Mouse (Mus musculus): ENCODE results near the gene Slc25a48. TPM values are rescaled to one million over a fixed set of nuclear protein-coding genes. Genes with fewer than 3 reads are reported as not detected.
A peak's percentile ranks its signal among the peaks of the same experiment; 100 is the strongest.

The Slc25a48 gene
- polyA plus RNA-seq, 1 experiment from 2014 or later = not detected

DNA sequence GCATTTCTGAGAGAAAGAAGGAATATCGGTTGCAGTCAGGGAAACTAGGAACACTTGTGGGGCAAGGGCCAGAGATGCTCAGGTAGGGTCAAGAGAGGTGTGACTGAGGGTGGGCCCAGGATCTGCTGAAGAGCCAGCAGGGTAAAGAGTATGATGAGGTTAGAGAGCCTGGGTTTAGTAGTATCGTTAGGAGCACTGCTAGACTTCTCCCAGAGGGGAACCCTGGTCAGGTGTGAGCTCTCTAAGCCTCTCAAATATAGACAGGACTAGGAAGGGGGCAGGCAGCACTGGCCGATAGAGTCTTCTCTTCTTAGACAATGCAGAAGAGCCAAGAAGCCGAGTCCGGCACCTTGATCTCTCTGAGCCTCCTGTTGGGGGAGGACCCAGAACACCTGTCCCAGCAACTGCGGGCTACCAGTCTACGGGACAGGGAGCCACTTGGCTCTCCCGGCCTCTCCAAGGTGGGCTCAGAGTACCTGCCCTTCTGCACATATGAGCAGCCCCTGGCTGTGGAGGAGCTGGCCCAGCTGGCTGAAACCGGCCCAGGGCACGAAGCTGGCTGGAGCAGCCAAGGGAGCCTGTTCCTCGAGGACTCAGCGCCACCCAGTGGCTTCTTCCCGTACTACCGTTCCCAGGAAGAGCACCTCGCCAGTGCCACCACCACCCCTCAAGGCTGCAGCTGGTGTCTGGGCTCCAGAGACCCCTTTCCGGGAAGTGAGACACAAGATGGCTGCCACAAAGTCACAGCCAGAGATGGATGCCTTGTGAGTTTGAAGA lies 9.2 kb upstream of the Slc25a48 start:
- TF ChIP-seq CTCF (IDR thresholded peaks at IDR 0.05) (peak; percentile 90), EP300 (IDR thresholded peaks at IDR 0.05) (no peak)
- DNase-seq (ENCODE audit: low spot score) (peak; percentile 80), ATAC-seq (peak; percentile 67)
- no peak overlapping the region for H3K9ac ChIP-seq (replicated peaks; ENCODE audit: low read depth)
- H3K27ac ChIP-seq (ENCODE audit: low read length) = no peak overlapping the region
- no peaks in the 10 kb centered on the region for H3K27me3 ChIP-seq (replicated peaks; ENCODE audit: insufficient read depth, low read length)
- H3K9me3 ChIP-seq (ENCODE audit: low read length) = no peaks in the 10 kb centered on the region
- 32% methylated on average over 16 of the region's 16 CpGs for WGBS
- H3K4me2 ChIP-seq (replicated peaks; ENCODE audit: low read depth, low read length) = no peak overlapping the region
- no peaks in the 10 kb centered on the region for H3K4me1 ChIP-seq (ENCODE audit: insufficient read depth, low read depth, low read length)
- no peaks in the 10 kb centered on the region for H3K36me3 ChIP-seq (ENCODE audit: insufficient read depth, low read length)
- no peak overlapping the region for H3K4me3 ChIP-seq (ENCODE audit: low read depth, low read length)

DNA sequence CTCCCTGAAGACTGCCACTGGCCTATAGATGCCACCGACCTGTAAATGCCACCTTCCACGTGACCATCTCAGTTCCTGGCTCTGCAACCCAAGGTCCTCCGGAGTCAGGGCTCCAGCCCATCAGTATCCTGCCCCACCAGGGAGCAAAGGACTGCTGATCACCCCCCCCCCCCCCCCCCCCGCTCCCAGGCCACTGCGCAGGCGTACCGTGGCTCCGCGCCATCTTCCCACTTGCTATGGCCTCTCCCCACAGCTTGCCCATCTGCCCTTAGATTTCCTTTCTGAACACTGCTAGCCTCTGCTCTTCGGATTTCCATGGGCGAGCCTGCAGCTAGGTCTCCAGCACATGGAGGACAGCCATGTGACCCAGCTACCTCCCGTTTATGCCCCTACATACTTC lies 5.7 kb upstream of the Slc25a48 start:
- H3K9me3 ChIP-seq (ENCODE audit: low read length) = no peaks in the 10 kb centered on the region
- TF ChIP-seq EP300 (IDR thresholded peaks at IDR 0.05) (no peak), CTCF (IDR thresholded peaks at IDR 0.05) (no peak)
- no peak for ATAC-seq
- no peak overlapping the region for H3K4me2 ChIP-seq (replicated peaks; ENCODE audit: low read depth, low read length)
- H3K9ac ChIP-seq (replicated peaks; ENCODE audit: low read depth) = no peak overlapping the region
- no peaks in the 10 kb centered on the region for H3K36me3 ChIP-seq (ENCODE audit: insufficient read depth, low read length)
- peaks cover 4% of the 10 kb centered on the region; the same call in 1 of the 2 replicates for H3K4me1 ChIP-seq (ENCODE audit: insufficient read depth, low read depth, low read length)
- 83% methylated on average over 9 of the region's 12 CpGs for WGBS
- H3K4me3 ChIP-seq (ENCODE audit: low read depth, low read length) = no peak overlapping the region
- H3K27ac ChIP-seq (ENCODE audit: low read length) = no peak overlapping the region
- no peaks in the 10 kb centered on the region for H3K27me3 ChIP-seq (replicated peaks; ENCODE audit: insufficient read depth, low read length)
- no peak for DNase-seq (ENCODE audit: low spot score)

- no peak overlapping the region for H3K9ac ChIP-seq (replicated peaks; ENCODE audit: low read depth)
- ATAC-seq (no peak), DNase-seq (ENCODE audit: low spot score) (peak; percentile 43)
- H3K4me3 ChIP-seq (ENCODE audit: low read depth, low read length) = no peak overlapping the region
- no peaks in the 10 kb centered on the region for H3K9me3 ChIP-seq (ENCODE audit: low read length)
- no peaks in the 10 kb centered on the region; the same call in 1 of the 2 replicates for H3K27me3 ChIP-seq (replicated peaks; ENCODE audit: insufficient read depth, low read length)
- WGBS = 12% methylated on average over 10 of the region's 10 CpGs
- no peak overlapping the region for H3K4me2 ChIP-seq (replicated peaks; ENCODE audit: low read depth, low read length)
- no peak overlapping the region for H3K27ac ChIP-seq (ENCODE audit: low read length)
- H3K4me1 ChIP-seq (ENCODE audit: insufficient read depth, low read depth, low read length) = peaks cover 4% of the 10 kb centered on the region; the same call in 1 of the 2 replicates
- peak; percentile 79 for TF ChIP-seq CTCF (IDR thresholded peaks at IDR 0.05)
- TF ChIP-seq EP300 (IDR thresholded peaks at IDR 0.05) = no peak
- no peaks in the 10 kb centered on the region for H3K36me3 ChIP-seq (ENCODE audit: insufficient read depth, low read length)
Observed at GRCm38 (mm10) chr13:56433466-56433865, 4.7 kb upstream of the Slc25a48 start.

GRCm38 (mm10) chr13:56434311-56434751 lies 3.8 kb upstream of the Slc25a48 start:
- H3K27me3 ChIP-seq (replicated peaks; ENCODE audit: insufficient read depth, low read length) = peaks cover 8% of the 10 kb centered on the region; the same call in 1 of the 2 replicates
- TF ChIP-seq CTCF (IDR thresholded peaks at IDR 0.05) (no peak), EP300 (IDR thresholded peaks at IDR 0.05) (no peak)
- H3K36me3 ChIP-seq (ENCODE audit: insufficient read depth, low read length) = no peaks in the 10 kb centered on the region
- DNase-seq (ENCODE audit: low spot score) (peak; percentile 34), ATAC-seq (peak; percentile 42)
- peaks cover 4% of the 10 kb centered on the region; the same call in 1 of the 2 replicates for H3K4me1 ChIP-seq (ENCODE audit: insufficient read depth, low read depth, low read length)
- no peaks in the 10 kb centered on the region for H3K9me3 ChIP-seq (ENCODE audit: low read length)
- H3K4me2 ChIP-seq (replicated peaks; ENCODE audit: low read depth, low read length) = no peak overlapping the region
- H3K9ac ChIP-seq (replicated peaks; ENCODE audit: low read depth) = no peak overlapping the region
- no peak overlapping the region for H3K27ac ChIP-seq (ENCODE audit: low read length)
- WGBS = 63% methylated on average over 9 of the region's 9 CpGs
- H3K4me3 ChIP-seq (ENCODE audit: low read depth, low read length) = no peak overlapping the region

- peak; percentile 45 for TF ChIP-seq CTCF (IDR thresholded peaks at IDR 0.05)
- TF ChIP-seq EP300 (IDR thresholded peaks at IDR 0.05) = no peak
- Histone ChIP-seq H3K9me3 (ENCODE audit: low read length) (no peaks in the 10 kb centered on the region), H3K36me3 (ENCODE audit: insufficient read depth, low read length) (no peaks in the 10 kb centered on the region), H3K27me3 (replicated peaks; ENCODE audit: insufficient read depth, low read length) (peaks cover 19% of the 10 kb centered on the region), H3K4me2 (replicated peaks; ENCODE audit: low read depth, low read length) (no peak overlapping the region), H3K4me1 (ENCODE audit: insufficient read depth, low read depth, low read length) (peaks cover 4% of the 10 kb centered on the region; the same call in 1 of the 2 replicates), H3K9ac (replicated peaks; ENCODE audit: low read depth) (no peak overlapping the region), H3K4me3 (ENCODE audit: low read depth, low read length) (no peak overlapping the region), H3K27ac (ENCODE audit: low read length) (no peak overlapping the region)
- ATAC-seq (no peak), DNase-seq (ENCODE audit: low spot score) (no peak)
- 57% methylated on average over 10 of the region's 10 CpGs for WGBS
Observed at GRCm38 (mm10) chr13:56435615-56436287, 2.4 kb upstream of the Slc25a48 start.

DNA sequence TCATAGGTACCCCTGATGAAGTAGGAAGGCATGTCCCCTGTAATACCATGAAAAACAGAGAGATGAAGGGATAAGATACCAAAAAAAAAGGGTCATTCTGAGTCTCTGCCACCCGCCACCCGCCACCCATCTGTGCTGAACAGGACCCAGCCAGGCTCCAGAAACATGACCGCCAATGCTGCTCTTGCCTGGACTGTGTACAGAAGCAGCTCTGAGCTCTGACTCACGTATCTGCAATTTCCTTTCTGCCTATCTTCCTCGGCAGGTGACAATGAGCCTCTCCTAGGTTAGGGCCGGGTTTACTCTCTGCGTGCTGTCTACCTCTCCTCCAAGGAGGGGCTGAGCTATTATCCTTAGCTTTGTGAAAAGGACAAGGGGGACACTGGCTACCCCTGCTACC lies 5.3 kb downstream of the Slc25a48 start:
- Histone ChIP-seq H3K4me1 (ENCODE audit: insufficient read depth, low read depth, low read length) (no peaks in the 10 kb centered on the region), H3K4me3 (ENCODE audit: low read depth, low read length) (no peak overlapping the region), H3K27ac (ENCODE audit: low read length) (no peak overlapping the region), H3K9me3 (ENCODE audit: low read length) (no peaks in the 10 kb centered on the region), H3K4me2 (replicated peaks; ENCODE audit: low read depth, low read length) (no peak overlapping the region), H3K27me3 (replicated peaks; ENCODE audit: insufficient read depth, low read length) (peaks cover 19% of the 10 kb centered on the region), H3K9ac (replicated peaks; ENCODE audit: low read depth) (no peak overlapping the region), H3K36me3 (ENCODE audit: insufficient read depth, low read length) (no peaks in the 10 kb centered on the region)
- DNase-seq (ENCODE audit: low spot score) = no peak
- TF ChIP-seq EP300 (IDR thresholded peaks at IDR 0.05) (no peak), CTCF (IDR thresholded peaks at IDR 0.05) (no peak)
- ATAC-seq = no peak
- 50% methylated on average over 7 of the region's 7 CpGs for WGBS

Data from lung, postnatal 0 days (tissue).